In the genomic region with DNA sequence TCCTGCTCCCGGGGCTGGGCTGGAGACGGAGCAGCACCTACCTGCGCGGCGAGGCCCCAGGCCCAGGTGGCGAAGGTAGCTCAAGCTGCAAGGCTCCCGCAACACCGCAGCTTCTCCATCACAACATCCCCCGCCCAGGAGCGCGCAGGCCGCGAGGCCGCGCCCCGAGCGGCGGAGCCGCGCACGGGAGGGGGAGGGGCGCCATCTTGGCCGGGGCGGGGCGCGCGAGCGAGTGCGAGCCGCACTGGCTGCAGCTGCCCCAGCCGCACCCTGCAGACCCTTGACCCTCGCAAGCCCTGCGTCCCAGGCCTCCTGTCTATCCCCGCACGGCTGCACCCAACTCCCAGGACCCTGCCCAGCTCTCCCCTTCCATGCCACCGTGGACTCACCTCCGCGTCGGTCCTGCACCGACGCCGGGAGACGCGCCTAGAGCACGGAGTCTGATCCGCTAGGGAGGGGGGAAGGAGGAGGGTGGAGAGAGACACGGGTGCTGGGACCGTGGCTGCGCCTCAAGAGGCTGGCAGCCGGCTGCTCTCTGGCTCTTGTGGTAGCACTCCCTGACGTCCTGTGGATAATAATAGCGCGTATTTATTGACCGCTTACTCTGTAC, we compare ENCODE assay signal across 8 mouse cellular contexts. TPM values are rescaled to one million over a fixed set of nuclear protein-coding genes. Genes with fewer than 3 reads are reported as not detected.
DNase-seq lines count a peak whose midpoint lies in the region; ATAC-seq and TF ChIP-seq lines count a peak whose summit lies in the region.

A gene (minus strand): TSS at position 560 of the 610 bp plus-strand sequence.

- H3K36me3 ChIP-seq in hindbrain, embryonic 16.5 days (ENCODE audit: control insufficient read depth, insufficient read depth, low read length), result no peaks in the 10 kb centered on the region
- no peaks in the 10 kb centered on the region for H3K36me3 ChIP-seq in macrophage (ENCODE audit: inconsistent target)

- H3K27ac ChIP-seq in hindbrain, embryonic 16.5 days (ENCODE audit: low read depth, low read length), result peak within 1 kb of the TSS; percentile 98
- peak within 1 kb of the TSS; percentile 95 for H3K27ac ChIP-seq in left cerebral cortex, adult 2 months
- no peak within 1 kb of the TSS for H3K27ac ChIP-seq in macrophage

- H3K4me1 ChIP-seq in hindbrain, embryonic 16.5 days (ENCODE audit: control insufficient read depth, insufficient read depth, low read depth, low read length), result peaks cover 18% of the 10 kb centered on the region

- no peaks in the 10 kb centered on the region for H3K27me3 ChIP-seq in hindbrain, embryonic 16.5 days (replicated peaks; ENCODE audit: control insufficient read depth, insufficient read depth, low read length)

- TF ChIP-seq CTCF in left cerebral cortex, adult 2 months (IDR thresholded peaks at IDR 0.05), result no peak

- no peaks in the 10 kb centered on the region for H3K79me2 ChIP-seq in macrophage (ENCODE audit: inconsistent target)

- H3K9ac ChIP-seq in hindbrain, embryonic 16.5 days (ENCODE audit: low read depth, low read length), result peak within 1 kb of the TSS; percentile 95

- WGBS in hindbrain, embryonic 16.5 days, result 0% methylated on average over 54 of the region's 54 CpGs
- WGBS in macrophage (ENCODE audit: missing documents), result 2% methylated on average over 50 of the region's 54 CpGs

- intact Hi-C loops in left cerebral cortex, adult 2 months (cut with DNase I), result loop anchor here (2.0 kb wide), 1 partner anchor 26 kb away; a partner anchor contains a TSS

- H3K4me2 ChIP-seq in hindbrain, embryonic 16.5 days (ENCODE audit: low read length), result peak within 1 kb of the TSS; percentile 79

- ATAC-seq in hindbrain, embryonic 16.5 days, result peak; percentile 94

- peak within 1 kb of the TSS; percentile 79 for H3K4me3 ChIP-seq in hindbrain, embryonic 16.5 days (ENCODE audit: low read length)
- H3K4me3 ChIP-seq in left cerebral cortex, adult 2 months, result peak within 1 kb of the TSS; percentile 70
- H3K4me3 ChIP-seq in macrophage (ENCODE audit: inconsistent target), result peak within 1 kb of the TSS; percentile 19; the same call in 1 of the 2 replicates

- no peaks in the 10 kb centered on the region for H3K9me3 ChIP-seq in hindbrain, embryonic 16.5 days (ENCODE audit: control insufficient read depth, low read length)

- DNase-seq in adrenal gland, adult 18-20 months (ENCODE audit: low spot score in 2 of 2), result peak; percentile 66 to 68
- peak; percentile 67 for DNase-seq in embryo, embryonic 10 days (ENCODE audit: low spot score)
- DNase-seq in gastrocnemius, adult 8-10 months (ENCODE audit: low spot score in 2 of 2), result peak; percentile 58 to 65
- DNase-seq in left cerebral cortex, adult 2 months (ENCODE audit: extremely low spot score in 1 of 2, low spot score in 2 of 2), result peak; percentile 81 to 83
- DNase-seq in retina, postnatal 7 days (ENCODE audit: low read depth, low spot score), result peak; percentile 68
- peak; percentile 66 for DNase-seq in urinary bladder, postnatal 14 days (ENCODE audit: low spot score)

RNA-seq across cellular contexts. Expression of the gene that starts here (rescaled TPM):
- 10 to 100 TPM; 14.3 to 15.7 TPM for total RNA-seq in adrenal gland, adult 18-20 months (2021)
- total RNA-seq in gastrocnemius, adult 8-10 months (2022), result 1 to 10 TPM; 4.7 to 8.0 (median 6.8) TPM
- polyA plus RNA-seq in hindbrain, embryonic 16.5 days (2015; fragmentation: Nextera tagmentation; extraction: Ambion mirVana), result 344 and 354 TPM in 2 replicates
- total RNA-seq in left cerebral cortex, adult 2 months (2021), result 100 to 1,000 TPM; 440 to 458 TPM
- total RNA-seq in macrophage (2018; cell fraction: chromatin; rRNA removed), result 1 to 10 TPM in 1 of 26 experiments, not detected in 25; 2.9 TPM
- under 1 TPM in 9 of 26 experiments, not detected in 17; 0.05 to 0.47 (median 0.18) TPM for total RNA-seq in macrophage (2018; cell fraction: cytosol; rRNA removed)
- total RNA-seq in macrophage (2018; cell fraction: nucleus; rRNA removed), result 1 to 10 TPM in 1 of 26 experiments, not detected in 25; 1.1 TPM
- polyA plus RNA-seq in macrophage (2018), result 0.04 to 0.58 TPM in 2 of 3 replicates, not detected in the other

Comparison
In these comparisons a context has a peak if more than half of its experiments do, and no peak if none do; other contexts are left out.
1. RNA of the gene that starts here (total RNA-seq): 440 to 458 TPM in left cerebral cortex, adult 2 months; 14.3 to 15.7 TPM in adrenal gland, adult 18-20 months and 4.7 to 8.0 TPM in gastrocnemius, adult 8-10 months; every median in the first group is over 10 times any median in the second.
2. RNA of the gene that starts here (polyA plus RNA-seq): 344 to 354 TPM in hindbrain, embryonic 16.5 days; 0.04 to 0.58 TPM in macrophage; every median in the first group is over 100 times any median in the second.
3. H3K4me3 ChIP-seq: peak in every context shown above with its lines; median percentile 79 in hindbrain, embryonic 16.5 days; 70 in left cerebral cortex, adult 2 months; 19 in macrophage.
4. Peak in every context shown above with its lines, with median percentiles within 50 percentile points of each other: DNase-seq.